ENCODE assay signal across 8 mouse cellular contexts in genomic region chr17:35866281-35866831, GRCm38 (mm10). TPM values are rescaled to one million over a fixed set of nuclear protein-coding genes. Genes with fewer than 3 reads are reported as not detected.
A peak's percentile ranks its signal among the peaks of the same experiment; 100 is the strongest.
DNase-seq lines count a peak whose midpoint lies in the region; TF ChIP-seq lines count a peak whose summit lies in the region.

No protein-coding gene starts in this region.

- peak overlapping the region; percentile 77 for H3K9ac ChIP-seq in MEL (ENCODE audit: control insufficient read depth, low read depth, low read length, poor library complexity, severe bottlenecking)
- peak overlapping the region; percentile 78 for H3K9ac ChIP-seq in liver, adult 2 months (ENCODE audit: low read depth, low read length)

- H3K4me1 ChIP-seq in cerebellum, adult 2 months (ENCODE audit: control insufficient read depth, insufficient read depth, low read length) = no peaks in the 10 kb centered on the region
- H3K4me1 ChIP-seq in MEL (ENCODE audit: control insufficient read depth in 1 of 2, insufficient read depth in 2 of 2, low read length in 2 of 2) = peaks cover 2 to 16% of the 10 kb centered on the region in 2 experiments; a peak in 3 of 4 replicates
- peaks cover 9% of the 10 kb centered on the region for H3K4me1 ChIP-seq in embryonic fibroblast, embryonic 13.5 days (ENCODE audit: control insufficient read depth, insufficient read depth, low read length)
- peaks cover 6% of the 10 kb centered on the region for H3K4me1 ChIP-seq in liver, adult 2 months (ENCODE audit: control insufficient read depth, insufficient read depth, low read length)

- no peak for TF ChIP-seq CTCF in cerebellum, adult 2 months (IDR thresholded peaks at IDR 0.05; ENCODE audit: borderline replicate concordance, insufficient read depth, low read depth, low read length)
- TF ChIP-seq CTCF in MEL (IDR thresholded peaks at IDR 0.05 in 2 of 3, conservative IDR thresholded peaks at IDR 0.05 in 1 of 3; ENCODE audit: control insufficient read depth in 1 of 3, insufficient read depth in 1 of 3, low read depth in 2 of 3, low read length in 3 of 3, poor library complexity in 1 of 3, severe bottlenecking in 1 of 3) = no peak
- no peak for TF ChIP-seq CTCF in embryonic fibroblast, embryonic 13.5 days (IDR thresholded peaks at IDR 0.05; ENCODE audit: borderline replicate concordance, insufficient read depth, low read length)
- no peak for TF ChIP-seq CTCF in liver, adult 2 months (IDR thresholded peaks at IDR 0.05; ENCODE audit: low read depth, low read length)

- TF ChIP-seq POLR2A in cerebellum, adult 2 months (IDR thresholded peaks at IDR 0.05; ENCODE audit: borderline replicate concordance, insufficient read depth, low read length) = no peak
- no peak for TF ChIP-seq POLR2A in MEL (IDR thresholded peaks at IDR 0.05; ENCODE audit: control insufficient read depth in 1 of 2, insufficient read depth in 1 of 2, low read depth in 1 of 2, low read length in 2 of 2, poor library complexity in 1 of 2)
- TF ChIP-seq POLR2A in embryonic fibroblast, embryonic 13.5 days (IDR thresholded peaks at IDR 0.05; ENCODE audit: low read depth, low read length) = peak; percentile 77
- 0 out of 2 replicates have a peak, but pooled peaks have one; percentile 5 for TF ChIP-seq POLR2A in liver, adult 2 months (IDR thresholded peaks at IDR 0.05; ENCODE audit: extremely low read depth, insufficient read depth, low read length)

- H3K4me3 ChIP-seq in cerebellum, adult 2 months (replicated peaks; ENCODE audit: insufficient read depth, low read depth, low read length) = peak overlapping the region; percentile 61
- peak overlapping the region; percentile 62 to 70 for H3K4me3 ChIP-seq in MEL (ENCODE audit: control insufficient read depth in 1 of 2, insufficient read depth in 1 of 2, low read depth in 2 of 2, low read length in 2 of 2)
- peak overlapping the region; percentile 95 for H3K4me3 ChIP-seq in embryonic fibroblast, embryonic 13.5 days (ENCODE audit: insufficient read depth, low read length)
- H3K4me3 ChIP-seq in liver, adult 2 months (ENCODE audit: insufficient read depth, low read depth, low read length) = peak overlapping the region; percentile 77

- WGBS in cerebellum, adult 2 months = under 1% methylated on average over 38 of the region's 38 CpGs
- WGBS in liver, adult 2 months = 2% methylated on average over 38 of the region's 38 CpGs

- peaks cover 15% of the 10 kb centered on the region for H3K79me2 ChIP-seq in MEL (ENCODE audit: control insufficient read depth, insufficient read depth, low read length, poor library complexity)
- H3K79me2 ChIP-seq in liver, adult 2 months (ENCODE audit: control insufficient read depth, insufficient read depth, low read length) = no peaks in the 10 kb centered on the region

- H3K9me3 ChIP-seq in MEL (replicated peaks; ENCODE audit: insufficient read depth, low read length) = no peaks in the 10 kb centered on the region

- DNase-seq in cerebellum, adult 2 months = peak; percentile 34 to 44
- no peak for DNase-seq in cerebellum, adult 11-12 months
- no peak for DNase-seq in MEL (ENCODE audit: low read depth, low spot score)
- peak; percentile 80 to 85 for DNase-seq in heart, postnatal 36 days
- DNase-seq in liver, adult 2 months (ENCODE audit: extremely low read depth, low read depth, low spot score) = no peak
- DNase-seq in naive thymus-derived CD4-positive, alpha-beta T cell, adult 2 months (ENCODE audit: low read depth) = peak; percentile 51
- peak; percentile 66 for DNase-seq in thymus, postnatal 14 days

- intact Hi-C loops in heart, postnatal 36 days (cut with DNase I) = loop anchor here (2.0 kb wide), 1 partner anchor 50 kb away; the partner anchor contains the start of genes Mrps18b and Ppp1r10

- H3K27ac ChIP-seq in cerebellum, adult 2 months (ENCODE audit: insufficient read depth, low read length) = peak overlapping the region; percentile 45; the same call in 1 of the 2 replicates
- H3K27ac ChIP-seq in MEL (ENCODE audit: control insufficient read depth, low read depth, low read length) = peak overlapping the region; percentile 70
- peak overlapping the region; percentile 99 for H3K27ac ChIP-seq in embryonic fibroblast, embryonic 13.5 days (ENCODE audit: insufficient read depth, low read length)
- H3K27ac ChIP-seq in liver, adult 2 months (replicated peaks; ENCODE audit: insufficient read depth, low read depth, low read length) = peak overlapping the region; percentile 65

- H3K36me3 ChIP-seq in MEL (ENCODE audit: control insufficient read depth in 1 of 2, insufficient read depth in 2 of 2, low read length in 2 of 2) = peaks cover 0 to 3% of the 10 kb centered on the region in 2 experiments; a peak in 2 of 4 replicates
- H3K36me3 ChIP-seq in liver, adult 2 months (ENCODE audit: control insufficient read depth, insufficient read depth, low read length) = no peaks in the 10 kb centered on the region

- TF ChIP-seq RAD21 in MEL (IDR thresholded peaks at IDR 0.05; ENCODE audit: low read depth, low read length) = no peak

- no peak for TF ChIP-seq EP300 in MEL (IDR thresholded peaks at IDR 0.05; ENCODE audit: low read depth in 1 of 2, low read length in 2 of 2)

- no peaks in the 10 kb centered on the region for H3K27me3 ChIP-seq in cerebellum, adult 2 months (ENCODE audit: control insufficient read depth, insufficient read depth, low read length)
- no peaks in the 10 kb centered on the region for H3K27me3 ChIP-seq in MEL (ENCODE audit: control insufficient read depth in 1 of 2, insufficient read depth in 2 of 2, low read length in 2 of 2)
- H3K27me3 ChIP-seq in liver, adult 2 months (ENCODE audit: control insufficient read depth, insufficient read depth, low read length) = peaks cover 6% of the 10 kb centered on the region; the same call in 1 of the 2 replicates

TF ChIP-seq in MEL, 35 proteins besides CTCF, POLR2A, EP300 and RAD21:
- TF ChIP-seq BHLHE40 (IDR thresholded peaks at IDR 0.05; ENCODE audit: borderline replicate concordance, low read depth, low read length) (no peak), NELFE (IDR thresholded peaks at IDR 0.05; ENCODE audit: low read depth, low read length) (0 out of 2 replicates have a peak, but pooled peaks have one; percentile 15)

RNA-seq across cellular contexts. Expression of gene Ppp1r18, which starts 1.0 kb away (rescaled TPM):
- polyA plus RNA-seq in cerebellum, adult 2 months (2012; rRNA removed) = 8.7 and 9.7 TPM in 2 replicates
- total RNA-seq in MEL (2012; rRNA removed) = 10.1 and 12.7 TPM in 2 replicates
- 10 to 100 TPM in 1 of 2 experiments, not detected in 1; 36.2 TPM for polyA plus RNA-seq in MEL (2012; ENCODE audit: insufficient read depth in 1 of 2, insufficient read length in 2 of 2, low read depth in 1 of 2, low replicate concordance in 2 of 2, missing spikeins in 1 of 2)
- polyA plus RNA-seq in embryonic fibroblast, embryonic 13.5 days (2011; ENCODE audit: insufficient read length, low read depth, missing spikeins) = 92.1 and 115 TPM in 2 replicates
- total RNA-seq in heart, postnatal 36 days (2021) = 10 to 100 TPM; 15.6 to 17.0 TPM
- total RNA-seq in liver, adult 2 months (2014; rRNA removed) = 2.0 and 3.8 TPM in 2 replicates
- 4.7 and 5.5 TPM in 2 replicates for polyA plus RNA-seq in liver, adult 2 months (2012; rRNA removed)

RNA-seq across cellular contexts. Expression of gene Nrm, which starts 5.2 kb away (rescaled TPM):
- polyA plus RNA-seq in cerebellum, adult 2 months (2012; rRNA removed) = 8.6 and 12.0 TPM in 2 replicates
- total RNA-seq in MEL (2012; rRNA removed) = 11.1 and 13.7 TPM in 2 replicates
- 10 to 100 TPM in 1 of 2 experiments, not detected in 1; 49.9 TPM for polyA plus RNA-seq in MEL (2012; ENCODE audit: insufficient read depth in 1 of 2, insufficient read length in 2 of 2, low read depth in 1 of 2, low replicate concordance in 2 of 2, missing spikeins in 1 of 2)
- polyA plus RNA-seq in embryonic fibroblast, embryonic 13.5 days (2011; ENCODE audit: insufficient read length, low read depth, missing spikeins) = 9.8 and 15.5 TPM in 2 replicates
- total RNA-seq in heart, postnatal 36 days (2021) = 1 to 10 TPM; 2.3 to 2.4 TPM
- total RNA-seq in liver, adult 2 months (2014; rRNA removed) = 0.18 and 2.4 TPM in 2 replicates
- polyA plus RNA-seq in liver, adult 2 months (2012; rRNA removed) = 1.4 and 2.4 TPM in 2 replicates

RNA-seq across cellular contexts. Expression of gene Dhx16, which starts 13.3 kb away (rescaled TPM):
- polyA plus RNA-seq in cerebellum, adult 2 months (2012; rRNA removed) = 52.2 and 57.4 TPM in 2 replicates
- 75.4 and 79.2 TPM in 2 replicates for total RNA-seq in MEL (2012; rRNA removed)
- polyA plus RNA-seq in MEL (2012; ENCODE audit: insufficient read depth in 1 of 2, insufficient read length in 2 of 2, low read depth in 1 of 2, low replicate concordance in 2 of 2, missing spikeins in 1 of 2) = 100 to 1,000 TPM in 1 of 2 experiments, not detected in 1; 101 TPM
- 40.5 and 41.1 TPM in 2 replicates for polyA plus RNA-seq in embryonic fibroblast, embryonic 13.5 days (2011; ENCODE audit: insufficient read length, low read depth, missing spikeins)
- total RNA-seq in heart, postnatal 36 days (2021) = 10 to 100 TPM; 19.2 to 22.2 TPM
- 18.5 and 25.8 TPM in 2 replicates for total RNA-seq in liver, adult 2 months (2014; rRNA removed)
- polyA plus RNA-seq in liver, adult 2 months (2012; rRNA removed) = 41.4 and 52.2 TPM in 2 replicates

RNA-seq across cellular contexts. Expression of gene Mdc1, which starts 25.0 kb away (rescaled TPM):
- polyA plus RNA-seq in cerebellum, adult 2 months (2012; rRNA removed) = 12.1 and 16.1 TPM in 2 replicates
- total RNA-seq in MEL (2012; rRNA removed) = 15.0 and 17.2 TPM in 2 replicates
- 10 to 100 TPM; 46.6 to 77.9 TPM for polyA plus RNA-seq in MEL (2012; ENCODE audit: insufficient read depth in 1 of 2, insufficient read length in 2 of 2, low read depth in 1 of 2, low replicate concordance in 2 of 2, missing spikeins in 1 of 2)
- polyA plus RNA-seq in embryonic fibroblast, embryonic 13.5 days (2011; ENCODE audit: insufficient read length, low read depth, missing spikeins) = 30.4 and 31.8 TPM in 2 replicates
- total RNA-seq in heart, postnatal 36 days (2021) = 10 to 100 TPM; 12.2 to 14.2 TPM
- total RNA-seq in liver, adult 2 months (2014; rRNA removed) = 3.0 and 3.5 TPM in 2 replicates
- 1.7 and 2.4 TPM in 2 replicates for polyA plus RNA-seq in liver, adult 2 months (2012; rRNA removed)

RNA-seq across cellular contexts. Expression of gene Tubb5, which starts 28.2 kb away (rescaled TPM):
- polyA plus RNA-seq in cerebellum, adult 2 months (2012; rRNA removed) = 320 TPM in 2 replicates
- 1,137 and 1,211 TPM in 2 replicates for total RNA-seq in MEL (2012; rRNA removed)
- polyA plus RNA-seq in MEL (2012; ENCODE audit: insufficient read depth in 1 of 2, insufficient read length in 2 of 2, low read depth in 1 of 2, low replicate concordance in 2 of 2, missing spikeins in 1 of 2) = 1,000 to 10,000 TPM; 1,040 to 1,575 TPM
- 856 and 947 TPM in 2 replicates for polyA plus RNA-seq in embryonic fibroblast, embryonic 13.5 days (2011; ENCODE audit: insufficient read length, low read depth, missing spikeins)
- total RNA-seq in heart, postnatal 36 days (2021) = 10 to 100 TPM; 87.6 to 91.6 TPM
- 37.5 and 67.3 TPM in 2 replicates for total RNA-seq in liver, adult 2 months (2014; rRNA removed)
- polyA plus RNA-seq in liver, adult 2 months (2012; rRNA removed) = 56.4 and 62.2 TPM in 2 replicates

Comparison
In these comparisons a context has a peak if more than half of its experiments do, and no peak if none do; other contexts are left out.
1. DNase-seq: peak in cerebellum, adult 2 months (2 of 2), heart, postnatal 36 days (2 of 2), naive thymus-derived CD4-positive, alpha-beta T cell, adult 2 months (single experiment) and thymus, postnatal 14 days (single experiment); none in cerebellum, adult 11-12 months (single experiment), MEL (single experiment) and liver, adult 2 months (single experiment).
2. H3K27ac ChIP-seq: peak in every context shown above with its lines; median percentile 99 in embryonic fibroblast, embryonic 13.5 days; 70 in MEL; 65 in liver, adult 2 months; 45 in cerebellum, adult 2 months.
3. POLR2A ChIP-seq: peak in embryonic fibroblast, embryonic 13.5 days (single experiment) and liver, adult 2 months (single experiment); none in cerebellum, adult 2 months (single experiment) and MEL (0 of 2).
4. Peak in every context shown above with its lines, with median percentiles within 50 percentile points of each other: H3K4me3 ChIP-seq.